Mouse (Mus musculus) urinary bladder, adult 2 months (tissue): ENCODE measurements around the gene Atp8b2. TPM values are rescaled to one million over a fixed set of nuclear protein-coding genes. Genes with fewer than 3 reads are reported as not detected.

Experiments used
- DNase-seq: peaks from one replicate; pipeline ENCODE4 v3.0.0; 2022; ENCODE audit warnings: low spot score
- polyA plus RNA-seq: library from polyadenylated mRNA; depleted of rRNA; stranded (reverse); fragments of >200 nt; gene quantifications from 2 replicates; pipeline ENCODE4 v1.2.3, GENCODE M21; 2012; rRNA removed

Atp8b2 gene
- polyA plus RNA-seq, 1 experiment: 32.0 TPM

- no peak for DNase-seq
Measured at GRCm38 (mm10) chr3:89907846-89908245, 55.5 kb downstream of the Atp8b2 start.

DNA sequence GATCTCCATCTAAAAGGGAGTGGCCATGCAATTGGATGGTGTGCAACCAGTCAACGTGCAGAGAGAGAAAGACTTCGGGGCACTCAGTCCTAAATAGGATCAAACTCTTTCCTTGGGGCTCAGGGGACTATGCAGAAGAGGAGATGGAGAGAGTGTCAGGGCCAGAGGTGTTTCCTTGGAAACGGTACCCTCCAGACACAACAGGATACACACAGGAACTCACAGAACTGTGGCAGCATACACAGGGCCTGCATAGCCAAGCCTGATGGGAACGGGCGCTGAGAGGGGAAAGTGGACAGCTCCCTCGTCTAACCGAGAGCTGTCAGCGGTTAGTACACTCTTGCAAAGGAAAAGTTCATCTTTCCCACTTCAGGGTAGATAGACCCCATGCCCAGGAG is 63.8 kb downstream of the Atp8b2 start:
- DNase-seq: no peak

DNA sequence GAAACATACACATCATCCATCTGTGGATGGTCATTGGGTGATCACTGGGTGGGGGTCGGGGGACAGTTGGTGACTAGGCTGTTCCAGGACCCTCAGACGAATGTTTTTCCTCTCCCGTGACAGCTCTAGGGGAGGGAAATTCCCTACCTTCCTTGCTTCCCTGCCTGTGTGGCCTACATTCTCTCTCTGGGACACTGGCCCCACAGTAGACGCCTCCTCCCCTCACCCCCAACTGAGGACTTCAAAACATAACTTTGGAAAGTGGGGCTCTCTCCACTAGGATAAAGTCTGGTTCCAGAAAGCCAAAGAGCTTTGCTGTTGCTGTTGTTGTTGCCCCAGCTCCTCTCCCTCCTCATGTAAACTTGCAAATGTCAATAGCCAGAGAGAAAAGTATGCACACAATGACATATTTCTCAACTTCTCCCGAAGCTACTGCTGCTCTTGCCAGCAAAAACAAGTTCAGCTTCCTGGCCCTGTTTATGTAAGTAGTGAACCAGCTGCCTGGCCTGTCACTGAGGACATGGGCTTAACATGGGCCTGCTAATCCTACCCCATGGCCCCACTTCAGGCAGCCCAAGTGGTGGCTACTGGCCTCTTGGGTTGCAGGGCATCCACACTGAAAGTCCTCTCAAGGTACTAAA is 64.3 kb downstream of the Atp8b2 start:
- DNase-seq: no peak

DNA sequence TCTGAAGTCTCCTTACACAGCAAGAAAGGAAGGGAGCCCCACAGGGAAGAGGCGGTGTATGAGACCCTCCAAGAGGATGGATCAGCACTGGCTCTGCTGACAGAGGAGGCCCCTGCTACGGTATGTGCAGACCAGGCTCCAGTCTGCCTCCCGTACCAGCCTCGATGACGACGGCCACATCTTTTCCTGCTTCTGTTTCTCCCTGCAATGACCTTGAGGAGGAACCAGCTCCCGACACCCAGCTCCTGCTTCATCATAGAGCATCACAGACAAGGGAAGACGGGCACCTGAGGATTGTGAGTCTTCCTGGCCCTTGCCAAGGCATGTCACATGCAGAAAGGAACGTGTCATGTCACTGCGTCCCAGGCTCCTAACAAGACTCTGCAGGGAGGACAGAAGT is 65.3 kb downstream of the Atp8b2 start:
- DNase-seq: no peak

GRCm38 (mm10) chr3:89897204-89897796 is 66.0 kb downstream of the Atp8b2 start:
- DNase-seq: no peak

DNA sequence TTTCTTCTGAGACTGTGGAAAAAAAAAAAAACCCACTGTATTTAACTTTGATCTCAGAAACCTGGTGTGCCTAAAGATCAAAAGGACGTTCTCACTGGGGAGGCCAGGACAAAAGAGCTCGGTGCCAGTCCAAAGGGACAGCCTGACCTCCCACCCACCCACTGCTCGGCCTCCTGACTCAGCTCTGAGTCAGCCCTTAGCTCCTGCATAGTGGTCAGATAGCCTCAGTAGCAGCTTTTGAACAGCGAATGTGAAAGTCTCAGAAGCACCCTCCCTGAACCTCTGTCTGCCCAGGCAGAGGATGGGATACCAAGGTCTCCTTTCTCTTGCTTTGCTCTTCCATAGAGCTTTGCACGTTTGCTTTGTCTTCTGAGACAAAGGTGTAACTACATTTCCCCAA is 66.7 kb downstream of the Atp8b2 start:
- no peak for DNase-seq

DNA sequence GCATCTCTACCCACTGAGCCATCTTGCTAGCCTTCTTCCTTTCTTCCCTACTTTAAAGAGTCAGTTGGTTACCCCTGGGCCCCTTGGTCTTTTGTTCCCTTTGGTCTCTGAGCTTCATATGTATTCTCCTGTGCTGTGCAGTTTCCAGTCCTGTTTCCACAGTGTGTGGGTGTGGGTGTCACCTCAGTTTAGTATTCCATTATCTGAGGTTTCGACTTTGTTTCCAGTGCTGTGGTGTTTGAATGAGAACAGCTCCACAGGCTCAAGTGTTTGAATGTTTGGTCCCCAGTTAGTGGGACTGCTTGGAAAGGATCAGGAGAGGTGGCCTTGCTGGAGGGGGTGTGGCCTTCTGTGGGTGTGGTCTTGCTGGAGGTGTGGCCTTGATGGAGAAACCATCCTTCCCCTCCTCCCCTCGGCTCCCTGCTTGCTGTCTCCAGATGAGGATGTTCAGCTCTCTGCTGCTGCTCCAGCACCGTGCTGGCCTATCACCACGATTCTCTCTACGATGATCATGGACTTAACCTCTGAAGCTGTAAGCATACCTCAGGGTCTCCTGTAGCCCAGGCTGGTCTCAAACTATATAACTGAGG is 70.7 kb downstream of the Atp8b2 start:
- DNase-seq: no peak

DNA sequence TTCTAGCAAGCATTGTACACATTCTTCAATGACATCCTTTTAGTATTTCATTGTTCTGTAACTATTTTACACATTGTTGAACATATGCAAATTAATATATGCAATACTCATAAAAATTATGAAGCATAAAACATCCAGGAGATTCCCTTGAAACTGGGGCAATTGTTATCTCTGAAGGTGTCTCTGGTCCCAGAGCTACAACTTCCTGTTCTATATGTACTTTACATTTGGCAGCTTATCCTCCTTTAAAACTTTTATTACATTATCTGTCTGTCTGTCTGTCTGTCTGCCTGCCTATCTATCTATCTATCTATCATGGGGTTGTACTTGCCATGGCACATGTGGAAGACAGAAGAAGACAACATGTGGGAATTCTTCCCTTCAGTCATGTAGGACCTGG is 71.6 kb downstream of the Atp8b2 start:
- DNase-seq: no peak

DNA sequence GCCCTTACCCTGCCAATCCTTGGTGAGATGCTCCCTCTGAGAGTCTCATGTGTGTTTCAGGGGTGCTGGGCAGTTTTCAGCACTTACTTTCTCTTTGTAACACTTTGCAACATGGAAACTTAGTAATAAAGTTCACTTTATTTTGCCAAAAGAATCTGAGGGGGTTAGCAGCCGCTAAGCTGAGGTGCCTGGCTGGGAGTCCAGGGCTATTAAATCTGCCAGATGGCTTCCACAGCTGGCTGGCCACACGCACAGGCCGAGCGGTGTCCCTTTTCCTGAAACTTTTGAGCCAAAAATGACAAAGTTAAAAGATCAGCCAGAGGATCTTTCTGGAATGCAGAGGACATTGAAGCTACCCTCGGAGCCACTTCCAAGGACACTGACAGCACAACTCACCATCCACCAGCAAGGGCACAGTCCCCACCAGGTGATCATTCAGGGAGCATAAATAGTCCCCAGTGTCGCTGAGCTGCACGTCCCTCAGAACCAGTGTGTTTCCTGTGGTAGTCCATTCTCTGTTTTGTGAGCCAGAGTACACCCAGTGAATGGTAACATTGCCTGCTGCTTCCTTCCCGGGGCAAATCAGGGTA is 73.4 kb downstream of the Atp8b2 start:
- DNase-seq: no peak

Other genes with a start within 250 kb of the Atp8b2 start
- gene Adar, start 248.5 kb downstream of the Atp8b2 start, polyA plus RNA-seq: 27.4 and 28.8 TPM in 2 replicates
- gene Chrnb2, start 198.9 kb downstream of the Atp8b2 start, polyA plus RNA-seq: 1.1 and 1.3 TPM in 2 replicates
- 25.7 and 38.1 TPM in 2 replicates for gene Ube2q1, start 189.9 kb downstream of the Atp8b2 start, polyA plus RNA-seq
- 3.4 and 5.3 TPM in 2 replicates for gene She, start 132.1 kb downstream of the Atp8b2 start, polyA plus RNA-seq
- 5.3 and 7.9 TPM in 2 replicates for gene Il6ra, start 50.3 kb downstream of the Atp8b2 start, polyA plus RNA-seq
- 82.4 and 102 TPM in 2 replicates for gene Hax1, start 35.3 kb upstream of the Atp8b2 start, polyA plus RNA-seq
- 85.5 and 91.1 TPM in 2 replicates for gene 4933434E20Rik, start 88.1 kb upstream of the Atp8b2 start, polyA plus RNA-seq
- 85.2 and 100 TPM in 2 replicates for gene Ubap2l, start 89.1 kb upstream of the Atp8b2 start, polyA plus RNA-seq
- 198 and 201 TPM in 2 replicates for gene Tpm3, start 109.1 kb upstream of the Atp8b2 start, polyA plus RNA-seq
- 0.55 and 0.80 TPM in 2 replicates for gene Nup210l, start 140.6 kb upstream of the Atp8b2 start, polyA plus RNA-seq